Mouse (Mus musculus) adrenal gland, adult 2 months (tissue): Measurements from ENCODE around the gene Slc25a22. TPM values are rescaled to one million over a fixed set of nuclear protein-coding genes. Genes with fewer than 3 reads are reported as not detected.
"Not testable (repeated sequence)": the region's sequence is repeated elsewhere in the genome, so short reads cannot be mapped to it uniquely, and the experiment has no call there.

ENCODE experiments used
- DNase-seq: peaks from one replicate; pipeline ENCODE4 v3.0.0; 2021
- polyA plus RNA-seq: library from polyadenylated mRNA; depleted of rRNA; stranded (reverse); fragments of >200 nt; gene quantifications from 2 replicates; pipeline ENCODE4 v1.2.3, GENCODE M21; 2012
- total RNA-seq, 2 experiments: library from RNA; stranded (reverse); gene quantifications; 2 replicates each; pipeline ENCODE4 v1.2.3; 2021

Gene Slc25a22
- total and polyA plus RNA-seq, 3 experiments, result 125 to 236 (median 172) TPM

- peak; percentile 71 for DNase-seq
These were observed 20.4 kb upstream of the Slc25a22 start for GRCm38 (mm10) chr7:141457986-141458660.

GRCm38 (mm10) chr7:141457236-141457635 lies 19.5 kb upstream of the Slc25a22 start:
- no peak for DNase-seq

GRCm38 (mm10) chr7:141456739-141457138 lies 19.0 kb upstream of the Slc25a22 start:
- DNase-seq, result peak; percentile 87

GRCm38 (mm10) chr7:141455610-141456314 lies 18.1 kb upstream of the Slc25a22 start:
- peak; percentile 89 for DNase-seq

DNA sequence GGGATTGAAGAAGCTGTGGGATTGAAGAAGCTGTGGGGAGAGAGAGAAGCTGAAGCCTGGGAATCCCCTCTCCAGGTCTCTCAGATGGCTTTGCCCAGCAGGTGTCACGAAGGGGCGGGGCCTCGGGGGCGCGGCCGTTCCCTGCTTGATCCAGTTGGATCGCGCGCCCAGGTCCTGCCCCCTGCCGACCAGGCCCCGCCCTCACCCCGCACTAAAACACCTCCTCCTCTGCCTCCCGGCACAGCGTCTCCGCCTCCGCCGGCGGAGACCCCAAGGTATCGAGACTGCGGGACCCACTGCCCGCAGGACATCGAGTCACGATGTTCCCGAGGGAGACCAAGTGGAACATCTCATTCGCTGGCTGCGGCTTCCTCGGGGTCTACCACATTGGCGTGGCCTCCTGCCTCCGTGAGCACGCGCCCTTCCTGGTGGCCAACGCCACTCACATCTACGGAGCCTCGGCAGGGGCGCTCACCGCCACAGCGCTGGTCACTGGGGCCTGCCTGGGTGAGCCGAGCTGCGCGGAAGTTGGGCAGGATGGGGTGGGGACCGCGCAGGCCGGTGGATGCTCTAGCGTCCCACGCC lies 17.4 kb upstream of the Slc25a22 start, which contains the start of gene Pnpla2:
TSS of gene Pnpla2 (plus strand) at position 232 of the 585 bp plus-strand sequence.
- peak; percentile 98 for DNase-seq

GRCm38 (mm10) chr7:141453636-141454035 lies 15.9 kb upstream of the Slc25a22 start:
- DNase-seq, result no peak

GRCm38 (mm10) chr7:141451928-141452327 lies 14.2 kb upstream of the Slc25a22 start:
- DNase-seq, result no peak

DNA sequence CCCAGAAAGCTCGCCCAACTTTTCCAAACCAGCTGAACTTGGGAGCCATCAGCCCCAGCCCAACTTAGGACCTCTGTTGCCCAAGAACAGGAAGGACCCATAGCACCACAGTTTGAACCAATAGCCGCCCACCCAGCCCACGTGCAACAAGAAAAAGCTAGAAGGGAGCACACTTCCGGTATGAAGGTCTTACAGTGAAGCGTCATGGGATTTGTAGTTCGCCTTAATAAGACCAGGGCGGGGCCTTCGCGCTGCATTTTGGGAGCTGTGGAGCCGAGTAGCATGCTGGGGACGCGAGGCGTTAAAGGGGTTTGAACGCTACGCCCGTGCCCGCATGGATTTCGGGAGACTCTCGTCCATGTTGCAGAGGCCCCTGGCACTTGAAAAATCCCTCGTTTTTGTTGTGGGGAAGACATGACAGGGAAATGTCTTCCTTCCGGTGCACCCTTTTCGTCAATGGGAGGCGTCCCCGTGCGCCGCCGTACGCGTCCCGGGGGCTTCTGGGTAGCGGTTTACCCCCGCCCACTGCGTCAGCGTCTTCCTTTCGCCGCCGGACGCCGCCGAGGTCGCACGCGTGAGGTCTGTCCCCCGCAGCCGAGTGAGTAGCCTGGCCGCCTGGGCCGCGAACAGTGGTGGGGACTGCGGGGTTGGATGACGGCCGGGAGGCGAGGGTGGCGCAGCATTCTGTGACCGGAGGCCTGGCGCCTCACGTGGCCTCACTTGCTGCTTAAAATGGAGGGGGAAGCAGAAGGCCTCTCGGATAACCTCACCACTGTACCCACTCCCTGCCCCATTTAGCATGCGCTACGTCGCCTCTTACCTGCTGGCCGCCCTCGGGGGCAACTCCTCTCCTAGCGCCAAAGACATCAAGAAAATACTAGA lies 9.7 kb upstream of the Slc25a22 start, which contains the start of gene Rplp2:
TSS of gene Rplp2 (plus strand) at position 261 of the 882 bp plus-strand sequence.
- DNase-seq, result peak; percentile 97

DNA sequence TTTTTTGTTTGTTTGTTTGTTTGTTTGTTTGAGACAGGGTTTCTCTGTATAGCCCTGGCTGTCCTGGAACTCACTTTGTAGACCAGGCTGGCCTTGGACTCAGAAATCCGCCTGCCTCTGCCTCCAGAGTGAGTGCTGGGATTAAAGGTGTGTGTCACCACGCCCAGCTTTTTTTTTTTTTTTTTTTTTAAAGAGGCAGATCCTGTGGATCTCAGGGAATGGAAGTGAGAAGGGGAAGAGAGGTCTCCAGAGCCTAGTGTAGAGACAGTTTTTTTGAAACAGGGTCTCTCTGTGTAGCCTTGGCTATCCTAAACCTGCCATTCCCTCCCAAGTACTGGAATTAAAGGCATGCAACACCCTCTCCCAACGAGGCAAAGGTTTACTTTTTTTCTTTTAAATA lies 8.7 kb upstream of the Slc25a22 start:
- DNase-seq, result not testable (repeated sequence)

DNA sequence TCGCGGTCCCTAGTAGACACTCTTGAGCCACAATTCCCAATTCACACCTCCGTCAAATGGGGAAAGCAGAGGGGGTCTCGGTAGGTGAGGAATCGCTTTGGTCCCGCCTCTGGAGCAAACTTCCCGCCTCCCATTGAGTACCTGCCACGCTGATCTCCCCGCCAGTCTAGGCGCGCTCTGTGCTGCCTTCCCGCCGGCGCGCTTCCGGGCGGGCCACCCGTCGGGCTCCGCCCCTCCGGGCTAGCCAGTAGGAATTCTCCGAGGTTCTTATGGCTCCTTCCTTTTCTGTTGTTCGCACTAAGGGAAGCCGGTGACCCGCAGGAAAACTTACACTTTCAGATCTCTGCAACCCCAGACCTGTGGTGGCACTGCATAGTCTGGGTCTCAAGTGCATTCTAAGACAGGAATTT lies 6.1 kb upstream of the Slc25a22 start, which contains the start of gene Pidd1:
TSS of gene Pidd1 (minus strand) at position 198 of the 410 bp plus-strand sequence.
- peak; percentile 85 for DNase-seq

DNA sequence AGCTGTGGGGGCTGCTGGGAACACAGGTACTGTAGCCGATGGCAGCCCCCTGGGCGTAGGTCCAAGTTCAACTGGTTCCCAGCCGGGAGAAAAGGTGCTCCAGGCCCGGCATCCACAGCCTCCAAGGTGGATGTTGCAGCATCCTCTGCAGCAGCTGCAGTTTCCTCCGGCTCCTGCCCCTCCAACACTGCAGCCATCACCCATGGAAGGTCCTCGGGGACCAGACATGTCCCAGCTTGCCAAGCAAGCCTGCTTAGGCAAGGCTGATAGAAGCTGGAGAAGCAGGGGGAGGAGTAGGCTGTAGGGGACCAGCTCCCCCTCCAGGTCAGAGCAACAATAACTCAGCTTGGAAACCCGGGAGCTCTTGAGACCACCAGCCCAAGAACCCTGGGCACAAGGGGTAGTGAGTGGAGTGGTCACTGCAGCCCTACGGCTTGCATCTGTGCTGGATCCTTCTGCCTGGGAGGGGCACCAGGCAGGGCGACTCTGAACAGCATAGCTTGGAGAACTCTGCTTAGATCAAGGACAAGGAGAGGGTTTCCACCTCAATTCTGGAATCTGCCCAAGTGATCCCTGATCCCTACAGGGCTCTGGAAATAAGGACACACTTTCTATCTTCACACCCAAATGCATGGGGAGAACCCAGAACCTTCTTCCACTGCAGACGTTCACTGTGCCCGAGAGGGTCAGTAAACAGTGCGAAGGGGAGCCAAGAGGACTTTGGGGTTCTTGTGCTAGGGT lies 5.6 kb upstream of the Slc25a22 start:
- DNase-seq, result peak; percentile 22

DNA sequence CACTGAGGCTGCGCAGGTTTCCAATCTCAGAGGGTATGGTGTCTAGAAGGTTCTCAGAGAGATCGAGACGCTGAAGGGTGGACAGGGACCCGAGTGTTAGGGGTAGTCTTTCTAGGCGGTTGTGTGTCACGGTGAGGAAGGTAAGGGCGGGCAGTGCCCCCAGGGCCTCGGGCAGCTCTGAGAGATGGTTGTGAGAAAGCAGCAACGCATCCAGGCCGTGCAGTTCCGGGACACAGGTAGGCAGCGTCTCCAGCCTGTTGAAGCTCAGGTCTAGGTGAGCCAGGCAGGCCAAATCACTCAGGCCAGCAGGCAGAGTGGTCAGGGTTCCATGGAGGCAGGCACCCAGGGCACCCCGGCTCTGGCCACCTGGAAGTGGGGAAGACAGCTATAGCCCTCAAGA lies 4.5 kb upstream of the Slc25a22 start:
- no peak for DNase-seq

DNA sequence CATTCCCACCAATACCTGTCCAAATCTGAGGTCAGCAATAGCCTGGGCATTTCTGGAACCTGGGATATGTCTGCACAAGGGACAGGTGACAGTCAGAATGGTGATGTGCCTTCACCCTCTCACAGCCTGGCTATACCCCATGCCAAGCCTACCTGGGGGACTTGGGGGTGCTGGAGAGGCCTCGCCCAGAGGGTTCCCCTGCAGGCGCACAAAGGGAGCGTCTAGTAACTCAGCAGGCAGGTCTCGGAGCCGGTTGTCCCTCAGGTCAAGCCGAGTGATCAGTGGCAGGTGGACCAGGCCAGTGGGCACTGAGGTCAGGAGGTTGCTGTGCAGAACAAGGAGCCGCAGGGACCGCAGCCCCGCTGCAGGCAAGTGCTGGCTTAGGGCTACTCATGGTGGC lies 3.8 kb upstream of the Slc25a22 start:
- no peak for DNase-seq

GRCm38 (mm10) chr7:141440613-141441012 lies 2.9 kb upstream of the Slc25a22 start:
- DNase-seq, result peak; percentile 62

DNA sequence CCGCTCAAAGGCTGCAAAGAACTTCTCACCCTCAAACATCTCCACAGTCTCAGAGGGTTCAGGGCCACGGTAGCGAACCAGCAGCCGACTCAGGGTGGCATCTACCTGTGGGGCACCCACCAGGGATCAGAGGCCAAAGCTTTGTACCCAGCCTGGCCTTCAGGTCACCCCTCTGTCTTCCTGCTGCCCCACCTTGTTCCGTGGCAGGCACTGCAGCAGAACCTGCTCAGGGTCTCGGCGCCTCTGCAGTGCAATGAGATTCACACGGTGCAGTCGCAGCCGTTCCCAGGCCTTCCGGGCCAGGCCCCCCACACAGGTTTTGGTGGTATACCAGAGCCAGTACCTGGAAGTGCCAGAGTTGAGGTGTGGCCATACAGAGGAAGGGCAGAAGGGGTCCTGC lies 2.1 kb upstream of the Slc25a22 start:
- DNase-seq, result no peak

DNA sequence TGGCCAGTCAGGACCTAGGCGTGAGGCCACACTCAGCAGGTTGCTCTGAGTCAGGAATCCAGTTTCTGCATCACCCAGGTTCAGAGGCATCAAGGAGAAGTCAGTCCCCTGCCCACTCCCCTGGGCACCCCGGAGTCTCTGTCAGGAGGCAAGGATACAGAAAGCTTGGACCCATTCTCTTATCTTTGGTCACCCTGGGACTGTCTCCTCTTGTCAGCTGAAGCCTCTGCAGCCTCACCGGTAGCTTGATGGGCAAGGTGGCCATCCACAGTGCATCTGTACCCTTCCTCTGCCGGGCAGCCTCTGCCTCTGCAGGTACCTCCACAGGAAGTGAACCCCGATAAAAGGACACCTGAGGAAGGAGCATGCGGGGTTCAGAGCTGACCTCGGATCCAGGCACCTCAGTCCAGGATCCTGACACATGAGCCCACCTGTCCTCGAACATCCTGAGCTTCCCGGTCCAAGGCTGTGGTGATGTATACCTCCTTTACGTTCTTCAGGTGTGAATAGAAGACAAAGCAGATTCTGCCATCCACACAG lies 1.5 kb upstream of the Slc25a22 start:
- no peak for DNase-seq

DNA sequence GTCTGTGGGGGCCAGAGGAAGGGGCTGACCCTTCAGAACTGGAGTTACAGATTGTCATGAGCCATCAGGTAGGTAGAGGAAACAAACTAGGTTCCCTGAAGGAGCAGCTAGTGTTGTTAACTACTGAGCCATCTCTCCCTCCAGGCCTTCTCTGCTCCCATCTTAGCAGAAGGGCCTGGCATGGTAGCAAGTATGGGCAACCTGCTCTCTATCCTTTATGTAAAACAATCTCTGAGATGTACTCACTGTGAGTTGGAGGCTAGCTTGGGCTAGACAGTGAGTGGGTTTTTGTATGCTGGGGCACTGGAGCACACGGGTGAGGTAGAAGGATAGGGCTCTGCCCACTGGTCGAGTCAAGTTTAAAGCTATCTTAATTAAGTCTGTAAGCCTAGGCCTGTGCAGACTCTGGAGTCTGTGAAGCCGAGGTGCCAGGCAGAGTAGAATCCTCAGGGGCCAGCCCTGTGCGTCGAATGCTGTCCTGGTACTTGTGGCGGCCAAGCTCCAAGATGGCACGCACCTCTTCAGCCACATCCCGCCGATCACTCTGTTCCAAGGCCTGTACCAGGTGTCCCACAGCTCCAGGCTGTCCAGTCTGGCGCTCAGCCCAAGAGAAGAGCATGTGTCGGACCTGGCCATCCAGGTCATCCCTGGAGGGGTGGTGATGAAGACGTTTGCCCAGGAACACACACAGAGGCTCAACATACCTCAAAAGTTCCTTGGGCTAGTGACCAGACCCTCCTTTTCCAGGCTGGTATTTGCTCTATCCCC lies 693 bp upstream of the Slc25a22 start:
- no peak for DNase-seq

DNA sequence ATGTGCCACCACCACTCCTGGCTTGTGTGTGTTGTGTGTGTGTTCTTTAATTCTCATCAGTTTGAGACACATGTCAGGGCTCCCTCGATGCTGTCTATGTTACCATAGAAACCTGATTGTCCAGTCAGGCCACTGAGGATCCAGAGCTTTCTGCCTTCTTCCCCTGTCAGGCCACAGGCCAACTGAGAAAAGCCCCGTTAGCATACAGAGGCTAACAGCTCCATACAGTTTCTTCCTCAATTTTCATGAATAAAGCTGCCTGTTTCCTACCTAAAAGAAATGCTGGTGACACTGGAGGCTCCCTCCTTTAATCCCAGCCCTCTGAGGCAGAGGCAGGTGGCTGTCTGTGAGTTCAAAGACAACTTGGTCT lies 1.2 kb downstream of the Slc25a22 start:
- no peak for DNase-seq

GRCm38 (mm10) chr7:141435856-141436522 lies 1.7 kb downstream of the Slc25a22 start:
- DNase-seq, result no peak
